Mouse (Mus musculus) cerebellum, adult 2 months (tissue): ENCODE data around the gene Pigw.

Experiments
- CTCF ChIP-seq: fragments of 200-500 bp; IDR thresholded peaks from 2 replicates; pipeline ENCODE4 v1.5.1; 2011; ENCODE audit warnings: low read depth, mild to moderate bottlenecking, control low read depth, low read length, moderate library complexity, borderline replicate concordance; ENCODE audit not compliant: insufficient read depth
- POLR2A ChIP-seq: fragments of 200-500 bp; IDR thresholded peaks from 2 replicates; pipeline ENCODE4 v1.6.1; 2011; ENCODE audit warnings: low read length, control low read depth, borderline replicate concordance; ENCODE audit not compliant: insufficient read depth

DNA sequence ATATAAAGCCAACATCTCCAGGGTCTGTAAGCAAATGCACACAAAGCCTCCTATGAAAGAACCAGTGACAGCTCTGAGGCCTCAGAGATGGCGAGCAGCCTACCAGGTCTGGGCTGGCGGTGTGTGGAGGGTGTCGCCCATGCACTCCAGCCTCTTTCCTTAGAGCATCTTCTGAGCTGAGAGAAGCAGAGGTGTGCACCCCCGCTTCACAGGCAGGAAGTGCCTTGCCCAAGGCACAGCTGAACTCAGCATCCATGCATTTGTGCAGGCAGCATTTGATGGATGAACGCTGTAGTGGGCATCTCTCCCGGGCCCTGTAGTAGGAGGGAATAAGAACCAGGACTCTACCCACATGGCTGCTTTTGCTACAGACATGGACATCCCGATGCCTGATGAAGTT is 11.6 kb upstream of the Pigw start:
- TF ChIP-seq CTCF, result no peak
- TF ChIP-seq POLR2A, result no peak
